Mouse (Mus musculus) stomach, embryonic 15.5 days (tissue): ENCODE measurements around the gene Gm11232. TPM values are rescaled to one million over a fixed set of nuclear protein-coding genes. Genes with fewer than 3 reads are reported as not detected.

Source experiments
- ATAC-seq: fragments of 200-750 bp; cut with Nextera tagmentation; 2 replicates; pipeline ENCODE4 v1.8.0; 2017; ENCODE audit warnings: low read depth, moderate number of reproducible peaks, moderate TSS enrichment; ENCODE audit not compliant: insufficient read depth, low FRiP score
- H3K27ac ChIP-seq: fragments of 300-500 bp; sonication (generic); 2 replicates; pipeline ENCODE4 v1.5.1; 2015; ENCODE audit warnings: mild to moderate bottlenecking, inconsistent platforms
- H3K27me3 ChIP-seq: fragments of 300-500 bp; sonication (generic); replicated peaks from 2 replicates; pipeline ENCODE4 v1.6.1; 2015; ENCODE audit warnings: inconsistent platforms
- H3K36me3 ChIP-seq: fragments of 300-500 bp; sonication (generic); 2 replicates; pipeline ENCODE4 v1.6.1; 2015; ENCODE audit warnings: inconsistent platforms
- H3K4me1 ChIP-seq: fragments of 300-500 bp; sonication (generic); 2 replicates; pipeline ENCODE4 v1.6.1; 2015; ENCODE audit warnings: inconsistent platforms
- H3K4me2 ChIP-seq: fragments of 300-500 bp; sonication (generic); 2 replicates; pipeline ENCODE4 v1.6.1; 2015; ENCODE audit warnings: mild to moderate bottlenecking, inconsistent platforms
- H3K4me3 ChIP-seq: fragments of 300-500 bp; sonication (generic); replicated peaks from 2 replicates; pipeline ENCODE4 v1.5.1; 2015; ENCODE audit warnings: inconsistent platforms
- H3K9ac ChIP-seq: fragments of 300-500 bp; sonication (generic); 2 replicates; pipeline ENCODE4 v1.6.1; 2015; ENCODE audit warnings: inconsistent platforms
- H3K9me3 ChIP-seq: fragments of 300-500 bp; sonication (generic); 2 replicates; pipeline ENCODE4 v1.6.1; 2016; ENCODE audit warnings: inconsistent platforms
- WGBS: fragments of 180-500 bp; shearing (Covaris S2); methylation state at CpG from one replicate; pipeline ENCODE4 v1.1.7; 2015; 5-methylcytosine and 5-hydroxymethylcytosine counted together
- polyA plus RNA-seq: library from polyadenylated mRNA; unstranded; fragments of >200 nt; fragmentation: Nextera tagmentation; extraction: Ambion mirVana; gene quantifications from 2 replicates; pipeline ENCODE4 v1.2.1, GENCODE M21; 2015

Gm11232 gene
- 0.60 and 0.61 TPM in 2 replicates for polyA plus RNA-seq

DNA sequence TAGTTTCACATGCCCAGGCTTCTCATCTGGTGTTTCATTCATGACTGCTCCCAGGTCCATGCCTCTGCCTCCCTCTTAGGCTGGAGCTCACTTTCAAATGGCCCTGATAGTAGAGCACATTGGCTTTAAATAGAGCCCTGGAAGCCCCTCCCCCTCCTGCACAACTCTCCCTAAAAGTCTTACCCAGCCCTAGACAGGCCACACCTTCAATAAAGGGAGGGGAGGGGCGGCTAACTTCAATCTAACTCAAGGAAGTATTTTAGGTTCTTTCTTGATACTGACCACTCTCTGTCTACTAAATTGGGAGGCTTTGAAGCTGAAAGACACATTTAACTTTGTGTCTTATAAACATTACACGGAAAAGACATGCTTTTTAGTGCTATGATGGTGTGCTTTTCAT is at the start of gene Gm11232:
Gene Gm11232 (minus strand): TSS at position 101 of the 400 bp plus-strand sequence.
- H3K36me3 ChIP-seq: no peaks in the 10 kb centered on the region
- H3K9me3 ChIP-seq: no peaks in the 10 kb centered on the region
- H3K27ac ChIP-seq: peak within 1 kb of the TSS; percentile 49; the same call in 1 of the 2 replicates
- H3K9ac ChIP-seq: no peak within 1 kb of the TSS
- no peak within 1 kb of the TSS for H3K4me3 ChIP-seq
- H3K4me2 ChIP-seq: no peak within 1 kb of the TSS
- WGBS: 56% methylated on average over 2 of the region's 2 CpGs
- H3K27me3 ChIP-seq: no peaks in the 10 kb centered on the region
- peaks cover 3% of the 10 kb centered on the region; the same call in 1 of the 2 replicates for H3K4me1 ChIP-seq
- no peak for ATAC-seq

- Histone ChIP-seq H3K36me3 (no peaks in the 10 kb centered on the region), H3K9ac (no peak overlapping the region), H3K4me2 (no peak overlapping the region), H3K4me1 (no peaks in the 10 kb centered on the region), H3K27me3 (no peaks in the 10 kb centered on the region), H3K4me3 (no peak overlapping the region), H3K9me3 (no peaks in the 10 kb centered on the region), H3K27ac (no peak overlapping the region)
- ATAC-seq: no peak
- 50% methylated on average over 2 of the region's 2 CpGs for WGBS
Measured at GRCm38 (mm10) chr4:71805977-71806534, 48.3 kb upstream of the Gm11232 start.

GRCm38 (mm10) chr4:71765529-71765928 is 7.8 kb upstream of the Gm11232 start:
- Histone ChIP-seq H3K9ac (no peak overlapping the region), H3K27me3 (no peaks in the 10 kb centered on the region), H3K4me3 (no peak overlapping the region), H3K9me3 (no peaks in the 10 kb centered on the region), H3K4me1 (no peaks in the 10 kb centered on the region), H3K27ac (no peak overlapping the region), H3K36me3 (no peaks in the 10 kb centered on the region), H3K4me2 (no peak overlapping the region)
- 81% methylated on average over 1 of the region's 1 CpGs for WGBS
- ATAC-seq: no peak

- WGBS: 69% methylated on average over 3 of the region's 3 CpGs
- H3K4me2 ChIP-seq: no peak overlapping the region
- no peaks in the 10 kb centered on the region for H3K9me3 ChIP-seq
- H3K27ac ChIP-seq: no peak overlapping the region
- H3K4me1 ChIP-seq: no peaks in the 10 kb centered on the region
- no peaks in the 10 kb centered on the region for H3K27me3 ChIP-seq
- ATAC-seq: no peak
- no peaks in the 10 kb centered on the region for H3K36me3 ChIP-seq
- no peak overlapping the region for H3K4me3 ChIP-seq
- H3K9ac ChIP-seq: no peak overlapping the region
Measured at GRCm38 (mm10) chr4:71765071-71765470, 7.3 kb upstream of the Gm11232 start.

- Histone ChIP-seq H3K27me3 (no peaks in the 10 kb centered on the region), H3K36me3 (no peaks in the 10 kb centered on the region), H3K4me3 (no peak overlapping the region), H3K27ac (peak overlapping the region; percentile 49; the same call in 1 of the 2 replicates), H3K4me1 (peaks cover 3% of the 10 kb centered on the region; the same call in 1 of the 2 replicates), H3K9ac (no peak overlapping the region), H3K4me2 (no peak overlapping the region), H3K9me3 (no peaks in the 10 kb centered on the region)
- ATAC-seq: peak; percentile 47; the same call in 1 of the 2 replicates
- WGBS: 54% methylated on average over 11 of the region's 11 CpGs
Measured at GRCm38 (mm10) chr4:71756441-71757221, 1.1 kb downstream of the Gm11232 start.

GRCm38 (mm10) chr4:71745741-71746140 is 12.0 kb downstream of the Gm11232 start:
- no peak for ATAC-seq
- no peaks in the 10 kb centered on the region for H3K27me3 ChIP-seq
- H3K36me3 ChIP-seq: no peaks in the 10 kb centered on the region
- H3K9ac ChIP-seq: no peak overlapping the region
- H3K4me1 ChIP-seq: no peaks in the 10 kb centered on the region
- H3K4me2 ChIP-seq: no peak overlapping the region
- H3K9me3 ChIP-seq: no peaks in the 10 kb centered on the region
- H3K4me3 ChIP-seq: no peak overlapping the region
- H3K27ac ChIP-seq: no peak overlapping the region
- 68% methylated on average over 1 of the region's 1 CpGs for WGBS

- Histone ChIP-seq H3K4me3 (no peak overlapping the region), H3K4me2 (no peak overlapping the region), H3K9me3 (no peaks in the 10 kb centered on the region), H3K27ac (no peak overlapping the region), H3K27me3 (no peaks in the 10 kb centered on the region), H3K4me1 (no peaks in the 10 kb centered on the region), H3K36me3 (no peaks in the 10 kb centered on the region), H3K9ac (no peak overlapping the region)
- ATAC-seq: no peak
Measured at GRCm38 (mm10) chr4:71736529-71736928, 21.2 kb downstream of the Gm11232 start.

DNA sequence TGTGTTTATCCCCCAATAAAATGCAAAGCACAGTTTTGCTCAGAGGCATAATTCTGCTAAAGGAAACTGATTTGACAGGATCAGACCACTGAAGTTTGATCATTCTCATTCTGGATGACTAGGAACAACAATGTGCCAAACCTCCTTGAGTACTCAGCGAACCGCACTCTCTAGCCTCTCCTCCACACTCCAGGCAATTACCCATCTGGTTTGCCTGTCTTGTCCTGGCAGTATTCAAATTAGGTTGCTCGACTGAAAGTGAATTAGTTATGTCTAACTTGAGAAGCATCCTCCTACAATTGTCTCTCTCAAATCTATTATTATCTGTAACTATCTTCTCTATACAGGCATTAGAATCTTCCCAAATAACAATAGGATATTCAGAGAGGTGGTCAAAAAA is 22.5 kb downstream of the Gm11232 start:
- WGBS: 83% methylated on average over 3 of the region's 3 CpGs
- no peak overlapping the region for H3K4me3 ChIP-seq
- H3K27ac ChIP-seq: no peak overlapping the region
- no peaks in the 10 kb centered on the region for H3K36me3 ChIP-seq
- ATAC-seq: no peak
- H3K9me3 ChIP-seq: no peaks in the 10 kb centered on the region
- H3K4me1 ChIP-seq: no peaks in the 10 kb centered on the region
- H3K27me3 ChIP-seq: no peaks in the 10 kb centered on the region
- H3K4me2 ChIP-seq: no peak overlapping the region
- no peak overlapping the region for H3K9ac ChIP-seq

DNA sequence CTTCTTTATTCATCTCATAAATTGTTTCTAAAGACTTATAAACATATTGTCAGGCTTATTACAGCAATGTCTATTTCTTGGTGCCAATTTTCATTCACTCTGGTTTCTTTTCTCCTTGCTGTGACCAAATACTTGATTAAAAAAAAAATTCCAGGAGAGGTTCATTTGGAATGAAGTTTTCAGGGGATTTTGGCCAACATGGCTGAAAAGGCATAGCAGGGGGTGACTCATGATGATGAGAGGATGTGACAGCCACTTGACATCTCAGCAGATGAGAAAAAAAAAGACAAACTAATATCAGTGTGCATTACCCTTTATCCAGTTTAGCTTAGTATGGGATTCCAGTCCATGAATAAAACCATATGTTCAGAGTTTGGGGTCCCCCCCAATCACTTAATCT is 28.4 kb downstream of the Gm11232 start:
- no peak for ATAC-seq
- Histone ChIP-seq H3K4me3 (no peak overlapping the region), H3K9me3 (no peaks in the 10 kb centered on the region), H3K27ac (no peak overlapping the region), H3K9ac (no peak overlapping the region), H3K4me1 (no peaks in the 10 kb centered on the region), H3K4me2 (no peak overlapping the region), H3K27me3 (no peaks in the 10 kb centered on the region), H3K36me3 (no peaks in the 10 kb centered on the region)

DNA sequence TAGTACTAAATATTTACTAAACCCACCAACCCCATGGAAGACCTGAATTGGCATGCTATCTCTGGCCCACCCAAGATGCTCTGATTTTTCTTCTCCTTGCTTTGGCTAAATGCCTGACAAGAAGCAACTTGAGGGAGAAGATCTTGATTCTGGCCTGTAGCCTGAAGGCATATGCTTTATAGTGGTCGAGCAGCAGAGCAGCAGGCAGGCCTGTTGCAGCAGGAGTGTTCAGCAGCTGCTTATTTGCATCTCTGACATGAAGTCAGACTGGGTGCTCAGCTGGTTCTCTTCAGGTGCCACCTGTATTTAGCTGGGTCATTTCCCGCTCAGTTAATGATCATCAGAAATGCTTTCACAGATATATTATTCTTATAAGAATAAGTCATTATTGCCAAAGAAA is 30.2 kb downstream of the Gm11232 start:
- no peak overlapping the region for H3K27ac ChIP-seq
- no peaks in the 10 kb centered on the region for H3K9me3 ChIP-seq
- H3K9ac ChIP-seq: no peak overlapping the region
- ATAC-seq: no peak
- no peaks in the 10 kb centered on the region for H3K36me3 ChIP-seq
- 38% methylated on average over 2 of the region's 2 CpGs for WGBS
- H3K4me2 ChIP-seq: no peak overlapping the region
- no peak overlapping the region for H3K4me3 ChIP-seq
- H3K4me1 ChIP-seq: no peaks in the 10 kb centered on the region
- H3K27me3 ChIP-seq: no peaks in the 10 kb centered on the region

DNA sequence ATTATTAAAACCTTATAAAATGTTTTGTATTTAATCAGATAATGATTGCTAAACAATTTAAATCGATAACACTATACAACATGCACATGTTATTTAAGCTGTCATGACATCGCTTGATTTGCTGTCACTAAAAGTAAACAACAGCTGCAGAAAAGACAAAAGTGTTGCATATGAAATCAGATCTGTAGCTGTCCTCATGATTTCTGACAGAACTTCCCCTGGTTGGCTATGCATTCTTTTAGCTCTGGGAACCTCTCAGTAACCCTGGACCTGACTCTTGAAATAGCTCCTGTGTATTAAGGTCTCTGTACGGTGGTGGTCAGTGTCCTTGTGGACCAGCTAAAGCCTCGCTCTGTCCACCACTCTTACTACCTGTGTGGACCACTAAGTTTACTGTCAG is 30.7 kb downstream of the Gm11232 start:
- 66% methylated on average over 4 of the region's 4 CpGs for WGBS
- H3K27me3 ChIP-seq: no peaks in the 10 kb centered on the region
- H3K27ac ChIP-seq: no peak overlapping the region
- no peak overlapping the region for H3K4me2 ChIP-seq
- H3K9me3 ChIP-seq: no peaks in the 10 kb centered on the region
- H3K36me3 ChIP-seq: no peaks in the 10 kb centered on the region
- ATAC-seq: no peak
- no peak overlapping the region for H3K4me3 ChIP-seq
- H3K9ac ChIP-seq: no peak overlapping the region
- H3K4me1 ChIP-seq: no peaks in the 10 kb centered on the region

DNA sequence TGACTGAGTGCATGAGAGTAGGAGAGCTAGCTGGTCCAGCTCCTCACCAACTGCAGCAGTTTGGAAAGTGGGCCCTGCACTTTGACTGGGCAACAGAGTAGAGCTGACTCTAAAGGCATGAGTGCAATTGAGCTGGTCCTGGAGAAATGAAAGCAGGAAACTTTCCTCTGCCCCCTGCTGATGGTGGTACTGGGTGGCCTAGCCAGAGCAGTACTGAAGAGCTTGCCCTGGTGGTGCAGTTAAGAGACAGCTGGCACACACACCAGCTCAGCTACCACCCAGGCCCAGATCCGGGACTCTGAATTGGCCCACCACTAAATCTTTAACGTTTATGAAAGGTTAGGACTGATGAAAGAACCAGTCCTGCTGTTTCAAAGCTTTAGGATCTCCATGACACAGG is 31.9 kb downstream of the Gm11232 start:
- 60% methylated on average over 2 of the region's 2 CpGs for WGBS

More for the DNA sequence above, 31.9 kb downstream of the Gm11232 start:
- no peak overlapping the region for H3K4me2 ChIP-seq
- no peak overlapping the region for H3K27ac ChIP-seq
- H3K4me1 ChIP-seq: no peaks in the 10 kb centered on the region
- H3K4me3 ChIP-seq: no peak overlapping the region
- ATAC-seq: no peak
- H3K36me3 ChIP-seq: no peaks in the 10 kb centered on the region
- H3K27me3 ChIP-seq: no peaks in the 10 kb centered on the region
- no peak overlapping the region for H3K9ac ChIP-seq
- H3K9me3 ChIP-seq: no peaks in the 10 kb centered on the region
